Mouse (Mus musculus): ENCODE results near the gene Tnpo1. TPM values are rescaled to one million over a fixed set of nuclear protein-coding genes. Genes with fewer than 3 reads are reported as not detected.

Gene Tnpo1
- polyA plus RNA-seq (2014; fragmentation: Illumina TruSeq; extraction: RNeasy Lipid Tissue Mini Kit (QIAGEN cat#74804); ENCODE audit: low read depth, low replicate concordance): 110 TPM

GRCm38 (mm10) chr13:98926213-98926957 is at the start of gene Tnpo1:
Gene Tnpo1, minus strand, starts transcription at chr13:98926384.

GRCm38 (mm10) chr13:98815147-98815785 is 110.9 kb downstream of the Tnpo1 start, which contains the start of gene Fcho2:
Gene Fcho2, minus strand, starts transcription at chr13:98815449.

Other genes with a start within 250 kb of the Tnpo1 start
- not detected for gene Tmem171, start 231.6 kb downstream of the Tnpo1 start, polyA plus RNA-seq (2014; fragmentation: Illumina TruSeq; extraction: RNeasy Lipid Tissue Mini Kit (QIAGEN cat#74804); ENCODE audit: low read depth, low replicate concordance)
- 59.6 TPM for gene Fcho2, start 110.9 kb downstream of the Tnpo1 start, polyA plus RNA-seq (2014; fragmentation: Illumina TruSeq; extraction: RNeasy Lipid Tissue Mini Kit (QIAGEN cat#74804); ENCODE audit: low read depth, low replicate concordance)
- gene 1700024P04Rik, start 58.2 kb upstream of the Tnpo1 start, polyA plus RNA-seq (2014; fragmentation: Illumina TruSeq; extraction: RNeasy Lipid Tissue Mini Kit (QIAGEN cat#74804); ENCODE audit: low read depth, low replicate concordance): 1,025 TPM